Comparison of ENCODE assay signal across 15 mouse cellular contexts in the genomic region with DNA sequence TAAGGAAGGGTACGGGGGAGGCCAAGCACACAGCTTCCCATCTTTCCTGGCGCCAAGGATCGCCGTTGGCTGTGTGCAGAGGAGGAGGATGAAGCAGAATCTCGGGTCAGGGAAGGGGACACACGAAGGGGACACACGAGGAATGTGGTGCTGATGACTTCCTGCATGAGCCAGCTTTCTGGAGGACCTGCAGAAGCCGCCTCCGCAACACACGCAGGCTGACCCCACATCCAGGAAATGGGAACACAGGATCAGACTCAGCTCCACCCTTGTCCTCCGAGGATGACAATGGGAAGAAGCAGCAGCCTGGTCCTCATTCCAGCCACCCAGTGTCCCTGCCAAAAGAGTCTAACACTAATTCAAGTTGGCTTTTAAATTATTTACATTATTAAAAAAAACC. TPM values are rescaled to one million over a fixed set of nuclear protein-coding genes. Genes with fewer than 3 reads are reported as not detected.
A peak's percentile ranks its signal among the peaks of the same experiment; 100 is the strongest.
DNase-seq lines count a peak whose midpoint lies in the region; ATAC-seq lines count a peak whose summit lies in the region.
"Had no signal": no experiment of that assay in that cellular context is flagged by ENCODE, and none has a peak within 500 bp of the region (broad histone marks: within the 10 kb centered on the region; RNA-seq: fewer than 3 reads in every experiment).

No protein-coding gene starts in this region.

- H3K36me3 ChIP-seq in kidney, embryonic 15.5 days = no peaks in the 10 kb centered on the region
- H3K36me3 ChIP-seq: embryonic facial prominence, embryonic 12.5 days; limb, embryonic 10.5 days; liver, embryonic 12.5 days had no signal

- no peak overlapping the region for H3K9ac ChIP-seq in kidney, embryonic 15.5 days
- H3K9ac ChIP-seq: embryonic facial prominence, embryonic 12.5 days; liver, embryonic 12.5 days had no signal

- no peak overlapping the region for H3K27ac ChIP-seq in kidney, embryonic 15.5 days
- H3K27ac ChIP-seq: embryonic facial prominence, embryonic 12.5 days; hindbrain, postnatal 0 days; limb, embryonic 10.5 days; liver, embryonic 12.5 days had no signal

- no peaks in the 10 kb centered on the region for H3K9me3 ChIP-seq in kidney, embryonic 15.5 days (replicated peaks)
- H3K9me3 ChIP-seq: embryonic facial prominence, embryonic 12.5 days; limb, embryonic 10.5 days; liver, embryonic 12.5 days had no signal

- no peak overlapping the region for H3K4me2 ChIP-seq in kidney, embryonic 15.5 days
- H3K4me2 ChIP-seq: embryonic facial prominence, embryonic 12.5 days; liver, embryonic 12.5 days had no signal

- peak; percentile 28 to 60 for DNase-seq in adrenal gland, adult (ENCODE audit: inconsistent age in 2 of 2, low spot score in 1 of 2)
- no peak for DNase-seq in adrenal gland, postnatal 10 days
- peak; percentile 56 for DNase-seq in kidney, adult 11 months
- DNase-seq in kidney, postnatal 14 days = peak; percentile 61
- DNase-seq in lung, postnatal 14 days = peak; percentile 42
- DNase-seq in cerebellum, postnatal 14 days = no peak
- DNase-seq in T-cell, adult 2 months (ENCODE audit: low spot score) = no peak
- DNase-seq: cerebellum, postnatal 25 days; right cerebral cortex, postnatal 14 days; thymus, postnatal 36 days had no signal

- H3K4me3 ChIP-seq in kidney, embryonic 15.5 days (replicated peaks) = no peak overlapping the region
- H3K4me3 ChIP-seq: embryonic facial prominence, embryonic 12.5 days; limb, embryonic 10.5 days; liver, embryonic 12.5 days had no signal

- H3K27me3 ChIP-seq in kidney, embryonic 15.5 days = no peaks in the 10 kb centered on the region
- H3K27me3 ChIP-seq: embryonic facial prominence, embryonic 12.5 days; liver, embryonic 12.5 days had no signal

- 76% methylated on average over 11 of the region's 11 CpGs for WGBS in kidney, embryonic 15.5 days

- no peak for ATAC-seq in kidney, embryonic 15.5 days (replicated peaks; ENCODE audit: low FRiP score)
- ATAC-seq: hindbrain, postnatal 0 days; liver, embryonic 12.5 days had no signal

- H3K4me1 ChIP-seq in kidney, embryonic 15.5 days = no peaks in the 10 kb centered on the region
- H3K4me1 ChIP-seq: embryonic facial prominence, embryonic 12.5 days; limb, embryonic 10.5 days had no signal

RNA-seq across cellular contexts. Expression of gene Cnot6, which starts 22.2 kb away (rescaled TPM):
- 10 to 100 TPM; 51.1 to 61.2 TPM for total RNA-seq in adrenal gland, postnatal 10 days (2021)
- 67.1 and 70.8 TPM in 2 replicates for polyA plus RNA-seq in kidney, embryonic 15.5 days (2015; fragmentation: Nextera tagmentation; extraction: Ambion mirVana)

RNA-seq across cellular contexts. Expression of gene Gfpt2, which starts 59.2 kb away (rescaled TPM):
- total RNA-seq in adrenal gland, postnatal 10 days (2021) = 1 to 10 TPM; 5.8 to 5.9 TPM
- 12.4 and 13.8 TPM in 2 replicates for polyA plus RNA-seq in kidney, embryonic 15.5 days (2015; fragmentation: Nextera tagmentation; extraction: Ambion mirVana)

Comparison
In these comparisons a context has a peak if more than half of its experiments do, and no peak if none do; other contexts are left out.
1. DNase-seq: peak in adrenal gland, adult (2 of 2), kidney, adult 11 months (single experiment), kidney, postnatal 14 days (single experiment) and lung, postnatal 14 days (single experiment); none in adrenal gland, postnatal 10 days (single experiment), cerebellum, postnatal 14 days (0 of 2) and T-cell, adult 2 months (single experiment).